Mouse (Mus musculus): ENCODE data around the gene Sgk1. TPM values are rescaled to one million over a fixed set of nuclear protein-coding genes. Genes with fewer than 3 reads are reported as not detected.

Sgk1 gene
- total RNA-seq (2023) = 154 and 171 TPM in 2 replicates

GRCm38 (mm10) chr10:21882184-21883081 lies at the start of gene Sgk1:
Gene Sgk1 (plus strand): TSS chr10:21882184.

Other genes starting within 250 kb of the Sgk1 start
- not detected in 2 replicates for gene 4930444G20Rik, start 185.9 kb downstream of the Sgk1 start, total RNA-seq (2023)

Data from neutrophil, adult 65 days (primary cell).